Mouse (Mus musculus) limb, embryonic 15.5 days (tissue): ENCODE data around the gene Lag3. TPM values are rescaled to one million over a fixed set of nuclear protein-coding genes. Genes with fewer than 3 reads are reported as not detected.

Source experiments
- ATAC-seq: fragments of 200-750 bp; cut with Nextera tagmentation; 2 replicates; pipeline ENCODE4 v1.8.0; 2017; ENCODE audit warnings: low read depth, moderate TSS enrichment; ENCODE audit not compliant: insufficient number of reproducible peaks, low FRiP score, low TSS enrichment
- H3K27ac ChIP-seq: fragments of 300-500 bp; sonication (generic); 2 replicates; pipeline ENCODE4 v1.5.1; 2015; ENCODE audit warnings: moderate library complexity, mild to moderate bottlenecking, inconsistent platforms
- H3K27me3 ChIP-seq: fragments of 300-500 bp; sonication (generic); 2 replicates; pipeline ENCODE4 v1.6.1; 2015; ENCODE audit warnings: inconsistent platforms
- H3K36me3 ChIP-seq: fragments of 300-500 bp; sonication (generic); 2 replicates; pipeline ENCODE4 v1.6.1; 2015; ENCODE audit warnings: inconsistent platforms
- H3K4me1 ChIP-seq: fragments of 300-500 bp; sonication (generic); 2 replicates; pipeline ENCODE4 v1.6.1; 2015; ENCODE audit warnings: inconsistent platforms
- H3K4me2 ChIP-seq: fragments of 300-500 bp; sonication (generic); 2 replicates; pipeline ENCODE4 v1.6.1; 2015; ENCODE audit warnings: mild to moderate bottlenecking, inconsistent platforms
- H3K4me3 ChIP-seq: fragments of 300-500 bp; sonication (generic); 2 replicates; pipeline ENCODE4 v1.5.1; 2015; ENCODE audit warnings: mild to moderate bottlenecking, inconsistent platforms
- H3K9ac ChIP-seq: fragments of 300-500 bp; sonication (generic); 2 replicates; pipeline ENCODE4 v1.6.1; 2015; ENCODE audit warnings: inconsistent platforms
- H3K9me3 ChIP-seq: fragments of 300-500 bp; sonication (generic); 2 replicates; pipeline ENCODE4 v1.6.1; 2016; ENCODE audit warnings: inconsistent platforms
- WGBS: fragments of 180-500 bp; shearing (Covaris S2); methylation state at CpG from one replicate; pipeline ENCODE4 v1.1.7; 2015; 5-methylcytosine and 5-hydroxymethylcytosine counted together
- polyA plus RNA-seq: library from polyadenylated mRNA; unstranded; fragments of >200 nt; fragmentation: Nextera tagmentation; extraction: Ambion mirVana; gene quantifications from 2 replicates; pipeline ENCODE4 v1.2.1, GENCODE M21; 2015

Gene Lag3
- polyA plus RNA-seq, 1 experiment from 2014 or later, result 2.3 TPM

- Histone ChIP-seq H3K27me3 (no peaks in the 10 kb centered on the region), H3K9ac (no peak overlapping the region), H3K27ac (no peak overlapping the region), H3K9me3 (no peaks in the 10 kb centered on the region), H3K4me2 (peak overlapping the region; percentile 93), H3K4me3 (peak overlapping the region; percentile 52), H3K4me1 (peaks cover 63% of the 10 kb centered on the region), H3K36me3 (no peaks in the 10 kb centered on the region)
- 9% methylated on average over 8 of the region's 8 CpGs for WGBS
- no peak for ATAC-seq
Observed at GRCm38 (mm10) chr6:124862406-124863124, 48.9 kb downstream of the Lag3 start.

- no peak for ATAC-seq
- H3K9ac ChIP-seq, result no peak overlapping the region
- no peak overlapping the region for H3K27ac ChIP-seq
- WGBS, result 43% methylated on average over 3 of the region's 3 CpGs
- peaks cover 63% of the 10 kb centered on the region for H3K4me1 ChIP-seq
- no peaks in the 10 kb centered on the region for H3K36me3 ChIP-seq
- H3K4me2 ChIP-seq, result no peak overlapping the region
- H3K9me3 ChIP-seq, result no peaks in the 10 kb centered on the region
- H3K4me3 ChIP-seq, result no peak overlapping the region
- no peaks in the 10 kb centered on the region for H3K27me3 ChIP-seq
Observed at GRCm38 (mm10) chr6:124861802-124862201, 49.7 kb downstream of the Lag3 start.

GRCm38 (mm10) chr6:124861266-124861665, 50.2 kb downstream of the Lag3 start:
- Histone ChIP-seq H3K27ac (no peak overlapping the region), H3K9me3 (no peaks in the 10 kb centered on the region), H3K4me1 (peaks cover 66% of the 10 kb centered on the region), H3K27me3 (no peaks in the 10 kb centered on the region), H3K9ac (no peak overlapping the region), H3K4me3 (no peak overlapping the region), H3K36me3 (no peaks in the 10 kb centered on the region), H3K4me2 (no peak overlapping the region)
- WGBS, result 83% methylated on average over 19 of the region's 19 CpGs
- no peak for ATAC-seq

GRCm38 (mm10) chr6:124860511-124860910, 51.0 kb downstream of the Lag3 start:
- Histone ChIP-seq H3K4me2 (no peak overlapping the region), H3K27ac (peak overlapping the region; percentile 27; the same call in 1 of the 2 replicates), H3K27me3 (no peaks in the 10 kb centered on the region), H3K4me1 (peaks cover 68% of the 10 kb centered on the region), H3K36me3 (no peaks in the 10 kb centered on the region), H3K9ac (no peak overlapping the region), H3K4me3 (no peak overlapping the region), H3K9me3 (no peaks in the 10 kb centered on the region)
- ATAC-seq, result no peak
- WGBS, result 86% methylated on average over 9 of the region's 9 CpGs

- peak overlapping the region; percentile 27; the same call in 1 of the 2 replicates for H3K27ac ChIP-seq
- H3K4me3 ChIP-seq, result no peak overlapping the region
- peak overlapping the region; percentile 10; the same call in 1 of the 2 replicates for H3K9ac ChIP-seq
- peaks cover 75% of the 10 kb centered on the region for H3K4me1 ChIP-seq
- H3K27me3 ChIP-seq, result no peaks in the 10 kb centered on the region
- WGBS, result 9% methylated on average over 12 of the region's 12 CpGs
- H3K9me3 ChIP-seq, result no peaks in the 10 kb centered on the region
- 0 out of 2 replicates have a peak overlapping the region, but pooled peaks have one; percentile 12 for H3K4me2 ChIP-seq
- no peak for ATAC-seq
- H3K36me3 ChIP-seq, result peaks cover 3% of the 10 kb centered on the region; the same call in 1 of the 2 replicates
Observed at GRCm38 (mm10) chr6:124859725-124860124, 51.8 kb downstream of the Lag3 start.

GRCm38 (mm10) chr6:124858561-124859318, 52.8 kb downstream of the Lag3 start:
- Histone ChIP-seq H3K9ac (no peak overlapping the region), H3K27me3 (no peaks in the 10 kb centered on the region), H3K36me3 (peaks cover 10% of the 10 kb centered on the region; the same call in 1 of the 2 replicates), H3K4me2 (peak overlapping the region; percentile 69), H3K9me3 (no peaks in the 10 kb centered on the region), H3K4me1 (peaks cover 71% of the 10 kb centered on the region), H3K27ac (no peak overlapping the region), H3K4me3 (peak overlapping the region; percentile 87)
- WGBS, result 74% methylated on average over 27 of the region's 28 CpGs
- ATAC-seq, result no peak

GRCm38 (mm10) chr6:124857840-124858530, 53.5 kb downstream of the Lag3 start:
- H3K4me1 ChIP-seq, result peaks cover 63% of the 10 kb centered on the region
- no peaks in the 10 kb centered on the region for H3K27me3 ChIP-seq
- peak overlapping the region; percentile 99 for H3K27ac ChIP-seq
- H3K4me2 ChIP-seq, result peak overlapping the region; percentile 69
- 21% methylated on average over 26 of the region's 26 CpGs for WGBS
- peaks cover 17% of the 10 kb centered on the region for H3K36me3 ChIP-seq
- peak overlapping the region; percentile 87 for H3K4me3 ChIP-seq
- no peak for ATAC-seq
- no peaks in the 10 kb centered on the region for H3K9me3 ChIP-seq
- H3K9ac ChIP-seq, result peak overlapping the region; percentile 8; the same call in 1 of the 2 replicates

- H3K4me3 ChIP-seq, result peak within 1 kb of the TSS; percentile 87
- H3K27ac ChIP-seq, result peak within 1 kb of the TSS; percentile 99
- peak within 1 kb of the TSS; percentile 69 for H3K4me2 ChIP-seq
- H3K27me3 ChIP-seq, result no peaks in the 10 kb centered on the region
- no peaks in the 10 kb centered on the region for H3K9me3 ChIP-seq
- under 1% methylated on average over 84 of the region's 86 CpGs for WGBS
- ATAC-seq, result peak; percentile 83
- H3K36me3 ChIP-seq, result peaks cover 25% of the 10 kb centered on the region
- H3K4me1 ChIP-seq, result peaks cover 56% of the 10 kb centered on the region
- H3K9ac ChIP-seq, result peak within 1 kb of the TSS; percentile 93
Observed at GRCm38 (mm10) chr6:124856916-124857839, 54.3 kb downstream of the Lag3 start, which contains the start of gene P3h3. Gene P3h3 (minus strand): TSS chr6:124857752.

GRCm38 (mm10) chr6:124856321-124856720, 55.2 kb downstream of the Lag3 start:
- H3K27ac ChIP-seq, result peak overlapping the region; percentile 99
- ATAC-seq, result peak; percentile 66
- peak overlapping the region; percentile 93 for H3K9ac ChIP-seq
- peaks cover 32% of the 10 kb centered on the region for H3K36me3 ChIP-seq
- peak overlapping the region; percentile 69 for H3K4me2 ChIP-seq
- H3K27me3 ChIP-seq, result no peaks in the 10 kb centered on the region
- WGBS, result 6% methylated on average over 13 of the region's 14 CpGs
- peaks cover 48% of the 10 kb centered on the region for H3K4me1 ChIP-seq
- H3K9me3 ChIP-seq, result no peaks in the 10 kb centered on the region
- H3K4me3 ChIP-seq, result peak overlapping the region; percentile 87

- 67% methylated on average over 12 of the region's 12 CpGs for WGBS
- no peaks in the 10 kb centered on the region for H3K27me3 ChIP-seq
- 0 out of 2 replicates have a peak overlapping the region, but pooled peaks have one; percentile 24 for H3K27ac ChIP-seq
- no peak overlapping the region for H3K9ac ChIP-seq
- ATAC-seq, result no peak
- H3K4me3 ChIP-seq, result no peak overlapping the region
- no peak overlapping the region for H3K4me2 ChIP-seq
- peaks cover 37% of the 10 kb centered on the region for H3K4me1 ChIP-seq
- peaks cover 41% of the 10 kb centered on the region for H3K36me3 ChIP-seq
- no peaks in the 10 kb centered on the region for H3K9me3 ChIP-seq
Observed at GRCm38 (mm10) chr6:124854647-124855046, 56.9 kb downstream of the Lag3 start.
